ENCODE assay signal across 33 mouse cellular contexts in genomic region chr2:181128963-181129362, GRCm38 (mm10). TPM values are rescaled to one million over a fixed set of nuclear protein-coding genes. Genes with fewer than 3 reads are reported as not detected.
DNase-seq lines count a peak whose midpoint lies in the region; ATAC-seq and TF ChIP-seq lines count a peak whose summit lies in the region.
"Had no signal": no experiment of that assay in that cellular context is flagged by ENCODE, and none has a peak within 500 bp of the region (broad histone marks: within the 10 kb centered on the region; RNA-seq: fewer than 3 reads in every experiment).

No protein-coding gene starts in this region.

- no peak overlapping the region for H3K9ac ChIP-seq in midbrain, postnatal 0 days (replicated peaks; ENCODE audit: low read length, poor library complexity, severe bottlenecking)
- H3K9ac ChIP-seq: forebrain, embryonic 13.5 days; heart, embryonic 15.5 days; intestine, embryonic 15.5 days; liver, embryonic 14.5 days; neural tube, embryonic 13.5 days had no signal

- H3K9me3 ChIP-seq in midbrain, postnatal 0 days (ENCODE audit: low read length): no peaks in the 10 kb centered on the region
- no peaks in the 10 kb centered on the region for H3K9me3 ChIP-seq in midbrain, embryonic 10.5 days (replicated peaks)
- H3K9me3 ChIP-seq: forebrain, embryonic 13.5 days; G1E; heart, embryonic 10.5 days; heart, embryonic 15.5 days; intestine, embryonic 15.5 days; neural tube, embryonic 13.5 days had no signal

- 68% methylated on average over 4 of the region's 4 CpGs for WGBS in midbrain, postnatal 0 days
- 91% methylated on average over 4 of the region's 4 CpGs for WGBS in midbrain, embryonic 10.5 days

- peak overlapping the region; percentile 97 for H3K27ac ChIP-seq in layer of hippocampus, adult 2 months
- no peak overlapping the region for H3K27ac ChIP-seq in midbrain, postnatal 0 days (ENCODE audit: low read depth, low read length)
- H3K27ac ChIP-seq in midbrain, embryonic 10.5 days (replicated peaks): no peak overlapping the region
- H3K27ac ChIP-seq: forebrain, embryonic 13.5 days; heart, embryonic 10.5 days; heart, embryonic 15.5 days; intestine, embryonic 15.5 days; liver, embryonic 14.5 days; macrophage; neural tube, embryonic 13.5 days had no signal

- no peak overlapping the region for H3K4me2 ChIP-seq in midbrain, postnatal 0 days (ENCODE audit: low read depth, low read length, poor library complexity, severe bottlenecking)
- H3K4me2 ChIP-seq: forebrain, embryonic 13.5 days; heart, embryonic 15.5 days; intestine, embryonic 15.5 days; neural tube, embryonic 13.5 days had no signal

- no peak for ATAC-seq in midbrain, postnatal 0 days (ENCODE audit: low FRiP score)
- ATAC-seq: forebrain, embryonic 13.5 days; hindbrain, embryonic 16.5 days; intestine, embryonic 15.5 days; midbrain, embryonic 16.5 days; Patski had no signal

- no peak overlapping the region for H3K4me3 ChIP-seq in layer of hippocampus, adult 2 months
- H3K4me3 ChIP-seq in midbrain, postnatal 0 days (ENCODE audit: low read depth, low read length): no peak overlapping the region
- no peak overlapping the region for H3K4me3 ChIP-seq in midbrain, embryonic 10.5 days
- H3K4me3 ChIP-seq: forebrain, embryonic 13.5 days; heart, embryonic 10.5 days; heart, embryonic 15.5 days; intestine, embryonic 15.5 days; myocyte; neural tube, embryonic 13.5 days had no signal

- no peaks in the 10 kb centered on the region for H3K27me3 ChIP-seq in midbrain, postnatal 0 days (ENCODE audit: insufficient read depth, low read length)
- H3K27me3 ChIP-seq in midbrain, embryonic 10.5 days (ENCODE audit: low read depth, poor library complexity, severe bottlenecking): peaks cover 19% of the 10 kb centered on the region

- DNase-seq in cerebellum, adult 9-10 months: peak; percentile 48
- DNase-seq in cerebellum, adult 8-10 months: no peak
- DNase-seq in layer of hippocampus, adult 2 months (ENCODE audit: low spot score in 2 of 2): no peak
- no peak for DNase-seq in layer of hippocampus, adult 11-12 months (ENCODE audit: low spot score)
- DNase-seq in midbrain, postnatal 0 days (ENCODE audit: low spot score): peak; percentile 58
- no peak for DNase-seq in midbrain, embryonic 10.5 days (ENCODE audit: low spot score)
- DNase-seq in right cerebral cortex, postnatal 4 days: peak; percentile 39
- DNase-seq in natural killer cell, adult 2 months (ENCODE audit: low spot score in 2 of 2): no peak
- DNase-seq: adrenal gland, postnatal 14 days; gastrocnemius, postnatal 14 days; heart, postnatal 4 days; kidney, adult 2 months; kidney, postnatal 36 days; liver; lung, adult 2 months; lung, postnatal 10 days; thymus, adult 2 months; thymus, postnatal 36 days had no signal

- peaks cover 10% of the 10 kb centered on the region for H3K4me1 ChIP-seq in midbrain, postnatal 0 days (ENCODE audit: insufficient read depth, low read length)
- peaks cover 7% of the 10 kb centered on the region for H3K4me1 ChIP-seq in midbrain, embryonic 10.5 days
- H3K4me1 ChIP-seq: heart, embryonic 10.5 days; heart, embryonic 15.5 days; intestine, embryonic 15.5 days had no signal

- no peaks in the 10 kb centered on the region for H3K36me3 ChIP-seq in midbrain, postnatal 0 days (ENCODE audit: insufficient read depth, low read length)
- H3K36me3 ChIP-seq in midbrain, embryonic 10.5 days: no peaks in the 10 kb centered on the region
- H3K36me3 ChIP-seq: G1E; heart, embryonic 10.5 days; heart, embryonic 15.5 days; intestine, embryonic 15.5 days; neural tube, embryonic 13.5 days had no signal

- no peak for TF ChIP-seq CTCF in layer of hippocampus, adult 2 months (conservative IDR thresholded peaks at IDR 0.05)
- TF ChIP-seq CTCF in midbrain, postnatal 0 days (IDR thresholded peaks at IDR 0.05): no peak

RNA-seq across cellular contexts. Expression of gene Kcnq2, which starts 6.1 kb away (rescaled TPM):
- 100 to 1,000 TPM; 327 to 335 TPM for total RNA-seq in layer of hippocampus, adult 2 months (2021)
- 134 and 162 TPM in 2 replicates for total RNA-seq in midbrain, postnatal 0 days (2014; rRNA removed)
- 33.8 and 40.6 TPM in 2 replicates for polyA plus RNA-seq in midbrain, postnatal 0 days (2015; fragmentation: Nextera tagmentation; extraction: Ambion mirVana)
- polyA plus RNA-seq in midbrain, embryonic 10.5 days (2016; fragmentation: Nextera tagmentation; extraction: Ambion mirVana): 3.5 and 9.7 TPM in 2 replicates
- total RNA-seq: granulocyte monocyte progenitor cell, adult 5-6 weeks; megakaryocyte-erythroid progenitor cell, adult 5-6 weeks had no signal
- polyA plus RNA-seq: G1E; macrophage; myocyte; spleen, adult 2 months had no signal

RNA-seq across cellular contexts. Expression of gene Eef1a2, which starts 27.9 kb away (rescaled TPM):
- 1,000 to 10,000 TPM; 1,145 to 1,175 TPM for total RNA-seq in layer of hippocampus, adult 2 months (2021)
- 321 and 367 TPM in 2 replicates for total RNA-seq in midbrain, postnatal 0 days (2014; rRNA removed)
- polyA plus RNA-seq in midbrain, postnatal 0 days (2015; fragmentation: Nextera tagmentation; extraction: Ambion mirVana): 23.1 and 23.3 TPM in 2 replicates
- 0.29 TPM in 1 of 2 replicates, not detected in the other for polyA plus RNA-seq in midbrain, embryonic 10.5 days (2016; fragmentation: Nextera tagmentation; extraction: Ambion mirVana)
- total RNA-seq: granulocyte monocyte progenitor cell, adult 5-6 weeks; megakaryocyte-erythroid progenitor cell, adult 5-6 weeks had no signal
- polyA plus RNA-seq: G1E; liver, embryonic 14.5 days; Patski had no signal

RNA-seq across cellular contexts. Expression of gene Ppdpf, which starts 58.1 kb away (rescaled TPM):
- total RNA-seq in layer of hippocampus, adult 2 months (2021): 10 to 100 TPM; 85.4 to 90.2 TPM
- 268 and 323 TPM in 2 replicates for total RNA-seq in midbrain, postnatal 0 days (2014; rRNA removed)
- 365 and 367 TPM in 2 replicates for polyA plus RNA-seq in midbrain, postnatal 0 days (2015; fragmentation: Nextera tagmentation; extraction: Ambion mirVana)
- 375 and 418 TPM in 2 replicates for polyA plus RNA-seq in midbrain, embryonic 10.5 days (2016; fragmentation: Nextera tagmentation; extraction: Ambion mirVana)

Comparison
In these comparisons a context has a peak if more than half of its experiments do, and no peak if none do; other contexts are left out.
1. DNase-seq: peak in cerebellum, adult 9-10 months (single experiment), midbrain, postnatal 0 days (single experiment) and right cerebral cortex, postnatal 4 days (single experiment); none in cerebellum, adult 8-10 months (single experiment), layer of hippocampus, adult 2 months (0 of 2), layer of hippocampus, adult 11-12 months (single experiment), midbrain, embryonic 10.5 days (single experiment) and natural killer cell, adult 2 months (0 of 2).